Mouse (Mus musculus): ENCODE results near the gene Iqgap1.

- no peak for TF ChIP-seq CTCF (IDR thresholded peaks at IDR 0.05; ENCODE audit: low read depth, low read length)
- TF ChIP-seq POLR2A (IDR thresholded peaks at IDR 0.05; ENCODE audit: extremely low read depth, insufficient read depth, low read length), result no peak
Measured at GRCm38 (mm10) chr7:80796805-80797567, 28.8 kb downstream of the Iqgap1 start.
